ENCODE assay signal across 8 mouse cellular contexts in genomic region chr11:120783426-120784063, GRCm38 (mm10). TPM values are rescaled to one million over a fixed set of nuclear protein-coding genes. Genes with fewer than 3 reads are reported as not detected.
DNase-seq lines count a peak whose midpoint lies in the region; ATAC-seq and TF ChIP-seq lines count a peak whose summit lies in the region.

No protein-coding gene starts in this region.

- H3K4me3 ChIP-seq in lung, embryonic 14.5 days (ENCODE audit: low read depth, low read length), result peak overlapping the region; percentile 93
- H3K4me3 ChIP-seq in embryonic facial prominence, embryonic 10.5 days, result peak overlapping the region; percentile 99
- H3K4me3 ChIP-seq in hindbrain, embryonic 13.5 days, result peak overlapping the region; percentile 97
- H3K4me3 ChIP-seq in midbrain, embryonic 10.5 days, result peak overlapping the region; percentile 100

- no peak for TF ChIP-seq CTCF in lung, embryonic 14.5 days (IDR thresholded peaks at IDR 0.05; ENCODE audit: low read depth)

- no peak for DNase-seq in lung, embryonic 14.5 days
- DNase-seq in lung, adult 18-20 months, result no peak
- no peak for DNase-seq in embryonic facial prominence, embryonic 10.5 days (ENCODE audit: low spot score)
- DNase-seq in midbrain, embryonic 10.5 days (ENCODE audit: low spot score), result no peak
- no peak for DNase-seq in yolk sac, embryonic 10.5 days (ENCODE audit: low spot score)
- DNase-seq in urinary bladder, postnatal 10 days (ENCODE audit: low spot score), result no peak
- DNase-seq in frontal cortex, adult 2 months (ENCODE audit: extremely low spot score in 1 of 2, low spot score in 1 of 2), result no peak

- H3K9me3 ChIP-seq in lung, embryonic 14.5 days (ENCODE audit: low read depth, low read length), result no peaks in the 10 kb centered on the region
- H3K9me3 ChIP-seq in embryonic facial prominence, embryonic 10.5 days, result no peaks in the 10 kb centered on the region
- H3K9me3 ChIP-seq in hindbrain, embryonic 13.5 days, result no peaks in the 10 kb centered on the region
- H3K9me3 ChIP-seq in midbrain, embryonic 10.5 days (replicated peaks), result no peaks in the 10 kb centered on the region

- peak overlapping the region; percentile 87 for H3K9ac ChIP-seq in lung, embryonic 14.5 days
- peak overlapping the region; percentile 96 for H3K9ac ChIP-seq in hindbrain, embryonic 13.5 days

- peak overlapping the region; percentile 98 for H3K4me2 ChIP-seq in lung, embryonic 14.5 days
- H3K4me2 ChIP-seq in hindbrain, embryonic 13.5 days, result peak overlapping the region; percentile 100

- H3K27ac ChIP-seq in lung, embryonic 14.5 days (ENCODE audit: low read depth), result peak overlapping the region; percentile 81; the same call in 1 of the 2 replicates
- H3K27ac ChIP-seq in embryonic facial prominence, embryonic 10.5 days (replicated peaks), result peak overlapping the region; percentile 87
- peak overlapping the region; percentile 87 for H3K27ac ChIP-seq in hindbrain, embryonic 13.5 days
- H3K27ac ChIP-seq in midbrain, embryonic 10.5 days (replicated peaks), result peak overlapping the region; percentile 88

- peaks cover 8% of the 10 kb centered on the region; the same call in 1 of the 2 replicates for H3K4me1 ChIP-seq in lung, embryonic 14.5 days (ENCODE audit: insufficient read depth)
- peaks cover 27% of the 10 kb centered on the region for H3K4me1 ChIP-seq in embryonic facial prominence, embryonic 10.5 days
- peaks cover 29% of the 10 kb centered on the region for H3K4me1 ChIP-seq in hindbrain, embryonic 13.5 days (replicated peaks)
- peaks cover 30% of the 10 kb centered on the region for H3K4me1 ChIP-seq in midbrain, embryonic 10.5 days

- H3K27me3 ChIP-seq in lung, embryonic 14.5 days (ENCODE audit: insufficient read depth, low read length), result no peaks in the 10 kb centered on the region
- H3K27me3 ChIP-seq in embryonic facial prominence, embryonic 10.5 days (replicated peaks; ENCODE audit: low read depth, poor library complexity, severe bottlenecking), result peaks cover 17% of the 10 kb centered on the region
- H3K27me3 ChIP-seq in hindbrain, embryonic 13.5 days, result no peaks in the 10 kb centered on the region
- H3K27me3 ChIP-seq in midbrain, embryonic 10.5 days (ENCODE audit: low read depth, poor library complexity, severe bottlenecking), result peaks cover 11% of the 10 kb centered on the region

- WGBS in lung, embryonic 14.5 days, result 1% methylated on average over 42 of the region's 42 CpGs
- 2% methylated on average over 42 of the region's 42 CpGs for WGBS in embryonic facial prominence, embryonic 10.5 days
- WGBS in hindbrain, embryonic 13.5 days, result 2% methylated on average over 42 of the region's 42 CpGs
- 3% methylated on average over 42 of the region's 42 CpGs for WGBS in midbrain, embryonic 10.5 days

- no peak for ATAC-seq in lung, embryonic 14.5 days (ENCODE audit: insufficient read depth)
- peak; percentile 27 for ATAC-seq in hindbrain, embryonic 13.5 days (ENCODE audit: low FRiP score)

- H3K36me3 ChIP-seq in lung, embryonic 14.5 days (ENCODE audit: insufficient read depth), result peaks cover 46% of the 10 kb centered on the region
- peaks cover 62% of the 10 kb centered on the region for H3K36me3 ChIP-seq in embryonic facial prominence, embryonic 10.5 days (replicated peaks)
- H3K36me3 ChIP-seq in hindbrain, embryonic 13.5 days, result peaks cover 63% of the 10 kb centered on the region
- H3K36me3 ChIP-seq in midbrain, embryonic 10.5 days, result peaks cover 60% of the 10 kb centered on the region

RNA-seq across cellular contexts. Expression of gene Rfng, which starts 0.5 kb away (rescaled TPM):
- 33.0 and 34.0 TPM in 2 replicates for polyA plus RNA-seq in lung, embryonic 14.5 days (2014; fragmentation: Nextera tagmentation; extraction: Ambion mirVana)
- 40.0 and 42.1 TPM in 2 replicates for polyA plus RNA-seq in embryonic facial prominence, embryonic 10.5 days (2016; fragmentation: Nextera tagmentation; extraction: Ambion mirVana)
- polyA plus RNA-seq in hindbrain, embryonic 13.5 days (2015; fragmentation: Nextera tagmentation; extraction: Ambion mirVana), result 98.0 and 98.5 TPM in 2 replicates
- polyA plus RNA-seq in midbrain, embryonic 10.5 days (2016; fragmentation: Nextera tagmentation; extraction: Ambion mirVana), result 43.4 and 55.9 TPM in 2 replicates
- 88.6 and 97.4 TPM in 2 replicates for polyA plus RNA-seq in frontal cortex, adult 2 months (2012; rRNA removed)

RNA-seq across cellular contexts. Expression of gene Gps1, which starts 0.5 kb away (rescaled TPM):
- 240 and 257 TPM in 2 replicates for polyA plus RNA-seq in lung, embryonic 14.5 days (2014; fragmentation: Nextera tagmentation; extraction: Ambion mirVana)
- polyA plus RNA-seq in embryonic facial prominence, embryonic 10.5 days (2016; fragmentation: Nextera tagmentation; extraction: Ambion mirVana), result 265 and 272 TPM in 2 replicates
- polyA plus RNA-seq in hindbrain, embryonic 13.5 days (2015; fragmentation: Nextera tagmentation; extraction: Ambion mirVana), result 265 and 274 TPM in 2 replicates
- 287 TPM in 2 replicates for polyA plus RNA-seq in midbrain, embryonic 10.5 days (2016; fragmentation: Nextera tagmentation; extraction: Ambion mirVana)
- polyA plus RNA-seq in frontal cortex, adult 2 months (2012; rRNA removed), result 222 and 229 TPM in 2 replicates

RNA-seq across cellular contexts. Expression of gene Dus1l, which starts 12.7 kb away (rescaled TPM):
- 77.2 and 87.4 TPM in 2 replicates for polyA plus RNA-seq in lung, embryonic 14.5 days (2014; fragmentation: Nextera tagmentation; extraction: Ambion mirVana)
- 96.6 and 101 TPM in 2 replicates for polyA plus RNA-seq in embryonic facial prominence, embryonic 10.5 days (2016; fragmentation: Nextera tagmentation; extraction: Ambion mirVana)
- polyA plus RNA-seq in hindbrain, embryonic 13.5 days (2015; fragmentation: Nextera tagmentation; extraction: Ambion mirVana), result 45.6 and 48.6 TPM in 2 replicates
- 94.4 and 99.2 TPM in 2 replicates for polyA plus RNA-seq in midbrain, embryonic 10.5 days (2016; fragmentation: Nextera tagmentation; extraction: Ambion mirVana)
- 45.1 and 45.7 TPM in 2 replicates for polyA plus RNA-seq in frontal cortex, adult 2 months (2012; rRNA removed)

RNA-seq across cellular contexts. Expression of gene Hmga1b, which starts 21.0 kb away (rescaled TPM):
- 5.3 and 7.3 TPM in 2 replicates for polyA plus RNA-seq in lung, embryonic 14.5 days (2014; fragmentation: Nextera tagmentation; extraction: Ambion mirVana)
- 10.5 and 11.6 TPM in 2 replicates for polyA plus RNA-seq in embryonic facial prominence, embryonic 10.5 days (2016; fragmentation: Nextera tagmentation; extraction: Ambion mirVana)
- polyA plus RNA-seq in hindbrain, embryonic 13.5 days (2015; fragmentation: Nextera tagmentation; extraction: Ambion mirVana), result 0.94 and 2.1 TPM in 2 replicates
- polyA plus RNA-seq in midbrain, embryonic 10.5 days (2016; fragmentation: Nextera tagmentation; extraction: Ambion mirVana), result 9.4 and 12.9 TPM in 2 replicates
- polyA plus RNA-seq in frontal cortex, adult 2 months (2012; rRNA removed), result 1.3 and 2.2 TPM in 2 replicates

RNA-seq across cellular contexts. Expression of gene Fasn, which starts 40.8 kb away (rescaled TPM):
- polyA plus RNA-seq in lung, embryonic 14.5 days (2014; fragmentation: Nextera tagmentation; extraction: Ambion mirVana), result 83.3 and 95.5 TPM in 2 replicates
- polyA plus RNA-seq in embryonic facial prominence, embryonic 10.5 days (2016; fragmentation: Nextera tagmentation; extraction: Ambion mirVana), result 121 and 132 TPM in 2 replicates
- 67.9 and 69.7 TPM in 2 replicates for polyA plus RNA-seq in hindbrain, embryonic 13.5 days (2015; fragmentation: Nextera tagmentation; extraction: Ambion mirVana)
- polyA plus RNA-seq in midbrain, embryonic 10.5 days (2016; fragmentation: Nextera tagmentation; extraction: Ambion mirVana), result 118 and 131 TPM in 2 replicates
- polyA plus RNA-seq in frontal cortex, adult 2 months (2012; rRNA removed), result 271 and 272 TPM in 2 replicates
